Mouse (Mus musculus) limb, embryonic 11.5 days (tissue): ENCODE results near the gene Prps2. TPM values are rescaled to one million over a fixed set of nuclear protein-coding genes. Genes with fewer than 3 reads are reported as not detected.

Source experiments
- ATAC-seq: fragments of 200-750 bp; cut with Nextera tagmentation; 2 replicates; pipeline ENCODE4 v1.8.0; 2017; ENCODE audit warnings: low read depth; ENCODE audit not compliant: insufficient number of reproducible peaks, low FRiP score, low TSS enrichment
- DNase-seq: peaks from one replicate; pipeline ENCODE4 v3.0.0-alpha.2; 2015; ENCODE audit warnings: low spot score
- H3K27ac ChIP-seq: fragments of 300-500 bp; sonication (generic); replicated peaks from 2 replicates; pipeline ENCODE4 v1.5.1; 2014; ENCODE audit warnings: low read depth, mild to moderate bottlenecking, low read length
- H3K27me3 ChIP-seq: fragments of 300-500 bp; sonication (generic); 2 replicates; pipeline ENCODE4 v1.6.1; 2014; ENCODE audit warnings: mild to moderate bottlenecking, low read length, mixed read lengths; ENCODE audit not compliant: control insufficient read depth, insufficient read depth
- H3K36me3 ChIP-seq: fragments of 300-500 bp; sonication (generic); 2 replicates; pipeline ENCODE4 v1.6.1; 2014; ENCODE audit warnings: mild to moderate bottlenecking, low read length, moderate library complexity, mixed read lengths; ENCODE audit not compliant: control insufficient read depth, insufficient read depth
- H3K4me1 ChIP-seq: fragments of 300-500 bp; sonication (generic); 2 replicates; pipeline ENCODE4 v1.6.1; 2014; ENCODE audit warnings: low read length, mixed read lengths; ENCODE audit not compliant: control insufficient read depth, insufficient read depth
- H3K4me2 ChIP-seq: fragments of 300-500 bp; sonication (generic); 2 replicates; pipeline ENCODE4 v1.6.1; 2014; ENCODE audit warnings: low read depth, mild to moderate bottlenecking, moderate library complexity; ENCODE audit not compliant: severe bottlenecking
- H3K4me3 ChIP-seq: fragments of 300-500 bp; sonication (generic); 2 replicates; pipeline ENCODE4 v1.5.1; 2014; ENCODE audit warnings: low read depth, low read length
- H3K9ac ChIP-seq: fragments of 300-500 bp; sonication (generic); 2 replicates; pipeline ENCODE4 v1.6.1; 2014; ENCODE audit warnings: mild to moderate bottlenecking, low read length
- H3K9me3 ChIP-seq: fragments of 300-500 bp; sonication (generic); 2 replicates; pipeline ENCODE4 v1.6.1; 2016; ENCODE audit warnings: low read length; ENCODE audit not compliant: control insufficient read depth
- WGBS: fragments of 180-500 bp; shearing (Covaris S2); extraction: QIAGEN DNeasy Blood & Tissue Kit; methylation state at CpG from one replicate; pipeline ENCODE4 v1.1.7; 2014; 5-methylcytosine and 5-hydroxymethylcytosine counted together
- polyA plus RNA-seq: library from polyadenylated mRNA; unstranded; fragments of >200 nt; fragmentation: Nextera tagmentation; extraction: Ambion mirVana; gene quantifications from 2 replicates; pipeline ENCODE4 v1.2.1, GENCODE M21; 2014

Gene Prps2
- polyA plus RNA-seq, 1 experiment from 2014 or later = 14.2 TPM

GRCm38 (mm10) chrX:167334571-167334970 is 48.0 kb downstream of the Prps2 start:
- no peaks in the 10 kb centered on the region for H3K9me3 ChIP-seq
- H3K4me1 ChIP-seq = no peaks in the 10 kb centered on the region
- no peak overlapping the region for H3K4me2 ChIP-seq
- DNase-seq (no peak), ATAC-seq (no peak)
- no peak overlapping the region for H3K9ac ChIP-seq
- no peak overlapping the region for H3K27ac ChIP-seq
- H3K27me3 ChIP-seq = no peaks in the 10 kb centered on the region
- no peak overlapping the region for H3K4me3 ChIP-seq
- H3K36me3 ChIP-seq = no peaks in the 10 kb centered on the region
- 89% methylated on average over 1 of the region's 1 CpGs for WGBS

GRCm38 (mm10) chrX:167332607-167333006 is 49.9 kb downstream of the Prps2 start:
- no peak for DNase-seq
- H3K27me3 ChIP-seq = no peaks in the 10 kb centered on the region

GRCm38 (mm10) chrX:167330993-167331392 is 51.6 kb downstream of the Prps2 start:
- Histone ChIP-seq H3K36me3 (no peaks in the 10 kb centered on the region), H3K27me3 (no peaks in the 10 kb centered on the region), H3K4me3 (no peak overlapping the region), H3K4me1 (no peaks in the 10 kb centered on the region), H3K9me3 (no peaks in the 10 kb centered on the region), H3K4me2 (no peak overlapping the region), H3K27ac (no peak overlapping the region), H3K9ac (no peak overlapping the region)
- WGBS = 84% methylated on average over 4 of the region's 4 CpGs
- ATAC-seq (no peak), DNase-seq (no peak)

More at GRCm38 (mm10) chrX:167332607-167333006, 49.9 kb downstream of the Prps2 start:
- Histone ChIP-seq H3K4me1 (no peaks in the 10 kb centered on the region), H3K9me3 (no peaks in the 10 kb centered on the region), H3K4me3 (no peak overlapping the region), H3K27ac (no peak overlapping the region), H3K9ac (no peak overlapping the region), H3K4me2 (no peak overlapping the region), H3K36me3 (no peaks in the 10 kb centered on the region)
- ATAC-seq = no peak
- 50% methylated on average over 1 of the region's 1 CpGs for WGBS

GRCm38 (mm10) chrX:167330399-167330798 is 52.1 kb downstream of the Prps2 start, which contains the start of gene Tlr7:
Tlr7 (minus strand) TSS chrX:167330558.
- WGBS = 80% methylated on average over 6 of the region's 6 CpGs
- H3K27me3 ChIP-seq = peaks cover 2% of the 10 kb centered on the region; the same call in 1 of the 2 replicates

GRCm38 (mm10) chrX:167329620-167330019 is 52.9 kb downstream of the Prps2 start:
- peaks cover 2% of the 10 kb centered on the region; the same call in 1 of the 2 replicates for H3K27me3 ChIP-seq
- no peak overlapping the region for H3K9ac ChIP-seq
- no peaks in the 10 kb centered on the region for H3K4me1 ChIP-seq
- 86% methylated on average over 1 of the region's 1 CpGs for WGBS
- H3K9me3 ChIP-seq = no peaks in the 10 kb centered on the region
- H3K36me3 ChIP-seq = no peaks in the 10 kb centered on the region
- ATAC-seq (no peak), DNase-seq (no peak)
- H3K4me3 ChIP-seq = no peak overlapping the region
- H3K4me2 ChIP-seq = no peak overlapping the region
- no peak overlapping the region for H3K27ac ChIP-seq

More at GRCm38 (mm10) chrX:167330399-167330798, 52.1 kb downstream of the Prps2 start, which contains the start of gene Tlr7:
- no peak within 1 kb of the TSS for H3K4me3 ChIP-seq
- H3K4me2 ChIP-seq = no peak within 1 kb of the TSS
- DNase-seq = no peak
- ATAC-seq = no peak
- H3K9ac ChIP-seq = no peak within 1 kb of the TSS
- H3K36me3 ChIP-seq = no peaks in the 10 kb centered on the region
- no peak within 1 kb of the TSS for H3K27ac ChIP-seq
- H3K4me1 ChIP-seq = no peaks in the 10 kb centered on the region
- no peaks in the 10 kb centered on the region for H3K9me3 ChIP-seq

GRCm38 (mm10) chrX:167329098-167329497 is 53.5 kb downstream of the Prps2 start:
- Histone ChIP-seq H3K4me3 (no peak overlapping the region), H3K9ac (no peak overlapping the region), H3K4me1 (no peaks in the 10 kb centered on the region), H3K9me3 (no peaks in the 10 kb centered on the region), H3K27ac (no peak overlapping the region), H3K36me3 (no peaks in the 10 kb centered on the region), H3K27me3 (peaks cover 2% of the 10 kb centered on the region; the same call in 1 of the 2 replicates), H3K4me2 (no peak overlapping the region)
- 69% methylated on average over 1 of the region's 1 CpGs for WGBS
- DNase-seq (no peak), ATAC-seq (no peak)

- H3K27me3 ChIP-seq = peaks cover 2% of the 10 kb centered on the region; the same call in 1 of the 2 replicates
- 89% methylated on average over 3 of the region's 3 CpGs for WGBS
- H3K4me3 ChIP-seq = no peak overlapping the region
- no peaks in the 10 kb centered on the region for H3K36me3 ChIP-seq
- DNase-seq = no peak
- H3K4me2 ChIP-seq = no peak overlapping the region
- no peaks in the 10 kb centered on the region for H3K9me3 ChIP-seq
- no peak overlapping the region for H3K27ac ChIP-seq
- H3K4me1 ChIP-seq = no peaks in the 10 kb centered on the region
- no peak for ATAC-seq
- no peak overlapping the region for H3K9ac ChIP-seq
These were observed 54.0 kb downstream of the Prps2 start for GRCm38 (mm10) chrX:167328519-167328918.

- DNase-seq = no peak
- Histone ChIP-seq H3K9me3 (no peaks in the 10 kb centered on the region), H3K27me3 (peaks cover 2% of the 10 kb centered on the region; the same call in 1 of the 2 replicates), H3K4me1 (no peaks in the 10 kb centered on the region), H3K27ac (no peak overlapping the region), H3K9ac (no peak overlapping the region), H3K4me2 (no peak overlapping the region), H3K4me3 (no peak overlapping the region), H3K36me3 (no peaks in the 10 kb centered on the region)
- ATAC-seq = no peak
- WGBS = 46% methylated on average over 1 of the region's 1 CpGs
These were observed 58.8 kb downstream of the Prps2 start for GRCm38 (mm10) chrX:167323742-167324141.

GRCm38 (mm10) chrX:167321233-167321806 is 61.2 kb downstream of the Prps2 start:
- H3K9ac ChIP-seq = no peak overlapping the region
- no peak overlapping the region for H3K27ac ChIP-seq
- 65% methylated on average over 4 of the region's 4 CpGs for WGBS
- H3K4me2 ChIP-seq = no peak overlapping the region
- ATAC-seq (no peak), DNase-seq (no peak)
- H3K4me1 ChIP-seq = no peaks in the 10 kb centered on the region
- peaks cover 5% of the 10 kb centered on the region; the same call in 1 of the 2 replicates for H3K27me3 ChIP-seq
- no peaks in the 10 kb centered on the region for H3K9me3 ChIP-seq
- no peak overlapping the region for H3K4me3 ChIP-seq
- no peaks in the 10 kb centered on the region for H3K36me3 ChIP-seq
